Mouse (Mus musculus) adipocyte (in vitro differentiated cells): ENCODE results near the gene Lgi4.

Experiments used
- DNase-seq: peaks from one replicate; pipeline ENCODE4 v3.0.0-alpha.2; 2016; ENCODE audit warnings: low spot score

Lgi4 gene

GRCm38 (mm10) chr7:31059108-31059507 lies at the start of gene Lgi4:
Gene Lgi4, plus strand, starts transcription at chr7:31059342.
- peak; percentile 66 for DNase-seq

GRCm38 (mm10) chr7:31012971-31013370 lies 46.2 kb upstream of the Lgi4 start:
- DNase-seq: peak; percentile 66

DNA sequence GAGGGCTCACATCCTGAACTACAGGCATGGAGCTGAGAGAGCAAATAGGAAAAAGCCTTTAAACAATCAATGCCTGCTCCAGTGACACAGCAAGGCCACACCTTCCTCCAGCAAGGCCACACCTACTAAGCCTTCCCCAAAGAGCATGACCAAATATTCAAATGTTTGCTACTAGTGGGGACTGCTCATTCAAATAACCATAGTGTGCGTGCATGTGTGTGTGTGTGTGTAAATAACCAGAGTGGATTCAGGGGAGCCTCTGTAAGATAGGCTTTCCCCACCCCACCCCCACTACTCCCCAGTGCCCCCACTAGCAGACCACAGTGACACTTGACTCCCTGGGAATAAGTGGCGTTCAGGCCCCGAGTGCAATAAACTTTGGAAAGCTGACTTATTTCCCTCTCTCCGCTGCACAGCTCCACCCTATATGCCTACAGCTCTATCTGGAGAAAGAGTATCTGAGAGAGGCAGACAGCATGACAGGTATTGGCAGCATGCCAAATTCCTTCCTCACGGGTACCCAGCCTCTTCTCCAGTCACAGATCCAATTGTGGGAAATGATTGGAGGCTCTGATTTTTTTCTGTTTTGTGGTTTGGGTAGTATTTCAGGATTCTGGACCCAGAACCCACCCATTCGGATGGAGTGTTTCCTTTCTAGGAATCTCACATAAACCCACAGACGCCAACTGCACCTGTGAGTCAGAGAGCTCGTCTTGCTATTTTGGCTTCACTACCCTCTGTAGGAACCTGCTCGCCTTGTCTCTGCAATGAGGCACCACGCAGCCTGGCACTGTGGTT lies 41.8 kb upstream of the Lgi4 start:
- no peak for DNase-seq

DNA sequence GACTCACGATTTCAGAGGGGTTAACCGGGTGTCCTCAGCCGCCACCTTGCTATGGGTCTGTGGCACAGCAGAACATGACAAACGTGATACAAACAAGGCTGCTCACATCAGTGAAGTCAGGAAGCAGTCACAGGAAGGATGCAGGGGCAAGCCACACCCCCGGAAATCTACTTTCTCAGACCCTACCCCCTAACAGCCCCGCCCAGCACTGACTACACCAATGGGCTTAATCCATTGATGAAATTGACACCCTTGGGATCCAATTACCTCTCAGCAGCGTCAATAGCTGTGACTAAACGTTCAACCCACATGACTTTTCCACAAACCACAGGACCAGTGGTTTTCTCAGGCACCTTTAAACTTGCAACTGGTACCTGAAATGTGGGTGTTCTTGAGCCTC lies 30.5 kb upstream of the Lgi4 start:
- DNase-seq: no peak

DNA sequence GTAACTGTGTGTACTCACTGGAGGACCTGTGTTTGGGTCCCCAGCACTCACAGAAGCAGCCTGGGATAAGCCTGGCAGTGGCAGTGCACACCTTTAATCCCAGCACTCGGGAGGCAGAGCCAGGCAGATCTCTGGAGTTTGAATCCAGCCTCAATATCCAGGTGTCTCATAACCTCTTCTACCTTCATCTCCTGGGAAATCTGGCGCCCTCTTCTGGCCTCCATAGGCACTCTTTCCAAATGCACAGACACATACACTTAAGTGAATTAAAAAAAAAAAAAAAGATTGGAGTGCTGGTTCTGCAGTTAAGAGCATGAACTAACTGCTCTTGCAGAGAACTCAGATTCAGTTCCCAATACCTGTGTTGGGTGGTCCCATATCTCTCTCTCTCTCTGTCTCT lies 28.4 kb upstream of the Lgi4 start:
- no peak for DNase-seq

DNA sequence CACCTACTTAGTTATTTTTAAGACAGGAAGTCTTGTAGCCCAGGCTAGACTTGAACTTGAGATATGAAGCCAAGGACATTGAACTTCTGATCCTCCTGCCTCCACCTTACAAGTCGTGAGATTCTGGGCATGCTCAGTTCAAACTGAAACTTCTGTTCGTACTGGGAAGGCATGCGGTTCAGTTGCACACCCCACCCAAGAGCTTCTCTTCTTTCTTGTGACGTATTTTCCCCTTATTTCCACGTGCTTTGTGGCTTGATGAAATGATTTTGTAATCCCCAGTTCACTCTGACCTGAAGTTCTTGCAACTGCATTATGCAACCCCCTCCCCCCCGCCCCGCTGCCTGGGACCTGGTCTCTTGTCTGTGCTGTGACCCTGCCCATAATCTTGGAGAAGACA lies 27.4 kb upstream of the Lgi4 start:
- DNase-seq: no peak

GRCm38 (mm10) chr7:31033409-31034165 lies 25.6 kb upstream of the Lgi4 start:
- DNase-seq: no peak

GRCm38 (mm10) chr7:31034789-31035188 lies 24.4 kb upstream of the Lgi4 start:
- no peak for DNase-seq

DNA sequence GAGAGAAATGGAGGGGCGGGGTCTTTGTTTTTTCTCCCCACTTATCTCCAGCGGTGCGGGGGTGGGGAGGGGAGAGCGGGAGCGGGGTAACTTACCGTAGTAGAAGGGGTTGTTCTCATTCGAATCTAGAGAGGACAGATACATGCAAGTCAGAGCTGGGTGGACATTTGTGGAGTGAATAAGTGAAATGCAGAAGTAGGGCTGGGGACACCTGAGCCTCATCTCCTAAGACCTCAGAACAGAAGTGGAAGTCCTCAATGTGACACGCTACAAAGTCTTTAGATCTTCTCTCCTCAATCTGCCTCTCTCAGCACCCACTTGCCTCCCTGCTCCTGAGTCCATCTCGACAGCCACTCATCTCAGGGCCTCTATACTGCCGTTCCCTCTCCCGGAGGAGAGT lies 23.9 kb upstream of the Lgi4 start:
- no peak for DNase-seq

DNA sequence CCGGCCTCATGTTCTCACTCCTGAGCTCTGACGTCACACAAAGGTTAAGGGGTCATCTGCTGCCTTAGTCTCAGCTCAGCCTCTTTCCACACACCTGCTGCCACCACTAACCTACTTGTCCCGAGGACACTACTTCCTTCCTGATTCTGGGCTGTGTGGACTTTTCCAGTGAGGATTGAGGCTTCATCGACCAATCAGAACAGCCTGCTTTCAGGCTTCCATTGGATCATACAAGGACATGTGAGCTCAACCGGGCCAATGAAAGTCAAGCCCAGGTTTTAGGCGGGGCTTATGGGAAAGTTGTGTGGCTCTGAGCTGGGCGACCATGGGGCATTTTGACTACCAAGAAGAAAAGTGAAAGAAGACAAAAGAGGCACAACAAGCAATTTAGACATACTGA lies 22.2 kb upstream of the Lgi4 start:
- DNase-seq: no peak

DNA sequence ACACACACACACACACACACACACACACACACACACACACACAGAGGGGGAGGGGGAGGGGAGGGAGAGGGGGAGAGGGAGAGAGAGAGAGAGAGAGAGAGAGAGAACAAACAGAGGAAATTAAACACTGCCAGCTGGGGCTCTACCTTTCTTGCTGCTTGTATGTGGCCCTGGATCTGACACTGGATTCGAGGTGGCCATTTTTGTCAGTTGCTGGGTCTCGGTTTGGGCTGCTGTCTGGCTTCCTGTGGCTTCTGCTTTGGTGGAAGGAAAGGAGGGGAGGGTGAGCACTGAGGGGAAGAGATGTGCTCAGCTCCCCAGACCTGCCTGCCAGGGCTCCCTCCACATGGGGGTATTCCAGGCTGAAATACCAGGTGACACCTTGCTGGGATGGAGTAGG lies 21.5 kb upstream of the Lgi4 start:
- DNase-seq: no peak

- no peak for DNase-seq
These were observed 20.1 kb upstream of the Lgi4 start for GRCm38 (mm10) chr7:31039011-31039410.

GRCm38 (mm10) chr7:31040281-31041022 lies 18.7 kb upstream of the Lgi4 start:
- no peak for DNase-seq

DNA sequence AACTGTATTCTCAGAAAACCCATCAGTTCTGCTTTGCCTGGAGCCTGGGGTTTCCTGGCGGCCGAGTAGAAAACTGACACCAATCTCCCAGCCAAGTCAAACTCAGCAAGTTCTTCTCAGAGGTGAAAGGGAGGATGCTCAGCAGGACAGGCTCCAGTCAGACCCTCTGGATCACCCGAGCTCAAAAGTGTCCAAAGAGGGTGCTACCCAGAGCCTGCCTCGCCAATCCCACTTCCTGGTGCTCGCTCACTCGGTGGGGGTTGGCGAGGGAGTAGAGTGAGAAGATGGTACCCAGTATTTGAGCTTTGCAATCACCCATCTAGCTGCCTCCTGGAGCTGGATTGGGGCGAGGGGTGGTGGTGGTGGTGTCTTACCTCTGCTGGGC lies 18.1 kb upstream of the Lgi4 start:
- DNase-seq: no peak

- DNase-seq: no peak
These were observed 17.4 kb upstream of the Lgi4 start for GRCm38 (mm10) chr7:31041662-31042315.

DNA sequence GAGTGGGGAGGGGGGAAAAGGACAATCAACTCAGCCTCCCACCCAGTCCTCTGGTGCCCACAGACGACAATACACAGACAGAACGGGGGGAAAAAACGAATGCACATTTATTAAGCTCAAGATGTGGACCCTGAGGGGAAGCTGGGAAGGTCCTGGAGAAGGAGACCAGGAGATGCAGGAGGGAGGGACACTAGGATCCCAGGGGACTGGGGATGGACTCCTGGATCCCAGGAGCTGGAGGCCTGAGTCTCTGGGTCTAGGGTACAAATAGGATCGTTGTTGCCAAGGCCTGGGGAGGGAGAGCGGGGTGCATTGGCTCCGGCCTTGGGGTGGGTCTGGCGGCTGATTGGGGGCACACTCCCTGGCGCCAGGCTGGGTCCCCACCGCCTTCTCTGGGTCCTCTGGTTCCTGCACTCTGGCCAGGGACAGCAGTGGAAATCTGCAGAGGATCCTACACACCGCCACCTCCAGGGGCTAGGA lies 16.7 kb upstream of the Lgi4 start, which contains the start of gene Fxyd5:
TSS of gene Fxyd5 (minus strand) at position 51 of the 480 bp plus-strand sequence.
- DNase-seq: no peak

DNA sequence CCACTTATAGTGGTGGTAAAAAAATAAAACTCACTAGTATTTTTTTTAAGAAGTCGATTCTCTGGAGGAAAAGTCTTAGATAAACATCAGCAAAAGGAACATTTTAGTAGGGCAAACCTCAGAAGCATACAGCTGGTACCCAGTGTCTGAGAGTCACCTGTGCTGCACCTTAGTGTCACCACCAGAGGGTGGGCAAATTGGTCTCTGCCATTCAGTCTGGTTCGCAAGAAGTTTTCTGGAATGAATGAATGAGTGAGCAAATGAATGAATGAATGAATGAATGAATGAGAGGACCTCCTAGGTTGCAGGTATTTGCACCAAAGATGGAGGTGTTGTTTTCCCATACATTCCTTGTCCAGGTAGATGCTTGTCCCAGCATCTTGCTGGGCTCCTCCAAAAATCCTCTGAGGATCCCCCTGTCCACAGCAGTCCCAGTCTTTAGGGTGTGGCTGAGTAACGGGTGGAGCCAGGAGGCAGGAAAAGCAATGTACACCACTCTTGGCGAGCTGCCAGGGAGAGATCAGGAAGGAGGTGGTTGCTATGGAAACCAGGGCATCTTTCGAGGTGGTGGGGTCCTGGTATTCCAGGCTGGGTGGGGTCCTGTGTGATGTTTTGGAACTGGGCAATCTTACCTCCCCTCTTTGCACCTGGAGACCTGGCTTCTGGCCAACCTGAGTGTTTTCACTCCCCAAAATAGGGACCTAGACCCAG lies 9.9 kb upstream of the Lgi4 start:
- no peak for DNase-seq

- no peak for DNase-seq
These were observed 9.3 kb upstream of the Lgi4 start for GRCm38 (mm10) chr7:31049846-31050281.

DNA sequence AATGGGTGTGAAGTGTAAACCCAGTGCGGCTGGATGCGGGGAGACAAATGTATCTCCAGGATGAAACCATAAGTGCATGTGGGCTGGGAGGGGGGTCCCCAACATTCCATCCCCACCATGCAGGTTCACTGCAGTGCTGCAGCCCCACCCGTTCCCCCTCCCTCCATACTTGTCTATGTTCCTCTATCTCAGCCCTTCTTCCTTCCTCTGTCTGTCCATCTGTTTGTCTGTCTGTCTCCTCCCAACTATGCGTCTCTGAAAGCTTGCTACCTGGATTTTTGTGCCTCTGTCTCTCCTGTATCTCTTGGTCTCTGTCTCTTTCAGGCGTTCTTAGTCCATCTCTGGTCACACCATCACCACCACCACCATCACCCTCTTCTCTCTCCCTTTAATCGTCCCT lies 8.7 kb upstream of the Lgi4 start:
- no peak for DNase-seq

- no peak for DNase-seq
These were observed 8.2 kb upstream of the Lgi4 start for GRCm38 (mm10) chr7:31050921-31051320.

GRCm38 (mm10) chr7:31051321-31052021 lies 7.7 kb upstream of the Lgi4 start, which contains the start of gene Fxyd7:
Gene Fxyd7, minus strand, starts transcription at chr7:31051467.
- no peak for DNase-seq
